Mouse (Mus musculus): ENCODE results near the gene Rilpl1. TPM values are rescaled to one million over a fixed set of nuclear protein-coding genes. Genes with fewer than 3 reads are reported as not detected.
"Not testable (repeated sequence)": the region's sequence is repeated elsewhere in the genome, so short reads cannot be mapped to it uniquely, and the experiment has no call there.

The Rilpl1 gene
- 15.1 and 17.7 TPM in 2 replicates for total RNA-seq (2021)
- long read RNA-seq, transcript Rilpl1-201 (7 exons, 2,249 nt) = major isoform, 31 of 34 reads
- long read RNA-seq, partial matches to known transcripts = 2 of 34 reads
- long read RNA-seq, other reads (novel, unspliced or antisense) = 1 of 34 reads

- DNase-seq = peak; percentile 86
These were observed at the start of gene Rilpl1 for GRCm38 (mm10) chr5:124530655-124531582. TSS of gene Rilpl1 (minus strand) at chr5:124531391.

GRCm38 (mm10) chr5:124578633-124579317 is 47.6 kb upstream of the Rilpl1 start, which contains the start of the genes Eif2b1 and Gtf2h3:
TSS of gene Eif2b1 (minus strand) at chr5:124579131.
TSS of gene Gtf2h3 (plus strand) at chr5:124579140.
- DNase-seq = peak; percentile 96

GRCm38 (mm10) chr5:124575467-124575866 is 44.3 kb upstream of the Rilpl1 start:
- DNase-seq = no peak

GRCm38 (mm10) chr5:124571068-124571467 is 39.9 kb upstream of the Rilpl1 start:
- no peak for DNase-seq

- DNase-seq = no peak
These were observed 24.0 kb upstream of the Rilpl1 start for GRCm38 (mm10) chr5:124555145-124555544.

GRCm38 (mm10) chr5:124553607-124554006 is 22.4 kb upstream of the Rilpl1 start:
- DNase-seq = no peak

- DNase-seq = peak; percentile 84
These were observed 21.5 kb upstream of the Rilpl1 start, which contains the start of gene Ddx55 for GRCm38 (mm10) chr5:124552558-124553307. TSS of gene Ddx55 (plus strand) at chr5:124552864.

- DNase-seq = no peak
These were observed 20.9 kb upstream of the Rilpl1 start for GRCm38 (mm10) chr5:124552094-124552472.

- not testable (repeated sequence) for DNase-seq
These were observed 20.3 kb upstream of the Rilpl1 start for GRCm38 (mm10) chr5:124551349-124552093.

- not testable (repeated sequence) for DNase-seq
These were observed 19.5 kb upstream of the Rilpl1 start for GRCm38 (mm10) chr5:124550737-124551136.

- no peak for DNase-seq
These were observed 10.4 kb upstream of the Rilpl1 start for GRCm38 (mm10) chr5:124541602-124541973.

GRCm38 (mm10) chr5:124540905-124541601 is 9.9 kb upstream of the Rilpl1 start:
- DNase-seq = peak; percentile 74

- DNase-seq = peak; percentile 94
These were observed 9.2 kb upstream of the Rilpl1 start, which contains the start of gene Tmed2 for GRCm38 (mm10) chr5:124540383-124540786. TSS of gene Tmed2 (plus strand) at chr5:124540695.

- DNase-seq = no peak
These were observed 8.7 kb upstream of the Rilpl1 start for GRCm38 (mm10) chr5:124539905-124540304.

GRCm38 (mm10) chr5:124538813-124539792 is 7.9 kb upstream of the Rilpl1 start:
- DNase-seq = no peak

- peak; percentile 57 for DNase-seq
These were observed 5.6 kb upstream of the Rilpl1 start for GRCm38 (mm10) chr5:124536776-124537175.

GRCm38 (mm10) chr5:124535016-124535415 is 3.8 kb upstream of the Rilpl1 start:
- DNase-seq = no peak

GRCm38 (mm10) chr5:124532451-124532850 is 1.3 kb upstream of the Rilpl1 start:
- DNase-seq = no peak

- no peak for DNase-seq
These were observed 366 bp upstream of the Rilpl1 start for GRCm38 (mm10) chr5:124531583-124531930.
